ENCODE assay signal across 10 mouse cellular contexts in the genomic region with DNA sequence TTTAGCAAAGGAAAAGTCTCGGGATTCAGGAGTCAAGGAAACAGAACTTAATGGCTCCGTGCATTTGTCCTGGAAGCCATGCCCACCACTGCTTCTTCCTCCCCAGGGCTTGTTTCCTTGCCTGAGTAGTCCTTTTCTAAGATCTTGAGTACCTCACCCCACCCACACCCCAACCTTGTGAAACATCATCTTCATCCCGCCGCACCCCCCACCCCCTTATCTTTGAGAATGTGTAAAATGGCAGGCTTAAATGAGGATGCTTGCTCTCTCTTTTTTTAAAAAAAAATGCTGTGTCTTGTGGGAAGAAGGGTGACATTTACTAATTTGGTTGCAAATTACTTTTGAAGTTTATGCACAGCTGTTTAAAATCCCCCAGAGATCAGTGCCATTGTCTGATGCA. TPM values are rescaled to one million over a fixed set of nuclear protein-coding genes. Genes with fewer than 3 reads are reported as not detected.
A peak's percentile ranks its signal among the peaks of the same experiment; 100 is the strongest.
DNase-seq lines count a peak whose midpoint lies in the region; ATAC-seq and TF ChIP-seq lines count a peak whose summit lies in the region.
"Had no signal": no experiment of that assay in that cellular context is flagged by ENCODE, and none has a peak within 500 bp of the region (broad histone marks: within the 10 kb centered on the region; RNA-seq: fewer than 3 reads in every experiment).

No protein-coding gene starts in this region.

- H3K36me3 ChIP-seq in heart, postnatal 0 days (replicated peaks; ENCODE audit: control insufficient read depth, insufficient read depth, low read length): no peaks in the 10 kb centered on the region
- H3K36me3 ChIP-seq in embryonic facial prominence, embryonic 13.5 days: no peaks in the 10 kb centered on the region
- H3K36me3 ChIP-seq in hindbrain, embryonic 16.5 days (ENCODE audit: control insufficient read depth, insufficient read depth, low read length): no peaks in the 10 kb centered on the region
- H3K36me3 ChIP-seq in neural tube, embryonic 13.5 days: no peaks in the 10 kb centered on the region

- no peak overlapping the region for H3K9ac ChIP-seq in heart, postnatal 0 days (replicated peaks; ENCODE audit: low read depth, low read length)
- no peak overlapping the region for H3K9ac ChIP-seq in embryonic facial prominence, embryonic 13.5 days
- H3K9ac ChIP-seq in hindbrain, embryonic 16.5 days (ENCODE audit: low read depth, low read length): peak overlapping the region; percentile 41; the same call in 1 of the 2 replicates
- H3K9ac ChIP-seq in neural tube, embryonic 13.5 days: 0 out of 2 replicates have a peak overlapping the region, but pooled peaks have one; percentile 14

- no peaks in the 10 kb centered on the region for H3K9me3 ChIP-seq in heart, postnatal 0 days (replicated peaks; ENCODE audit: control insufficient read depth, low read length)
- H3K9me3 ChIP-seq in embryonic facial prominence, embryonic 13.5 days: no peaks in the 10 kb centered on the region
- no peaks in the 10 kb centered on the region for H3K9me3 ChIP-seq in hindbrain, embryonic 16.5 days (ENCODE audit: control insufficient read depth, low read length)
- H3K9me3 ChIP-seq in neural tube, embryonic 13.5 days: no peaks in the 10 kb centered on the region

- no peak for ATAC-seq in heart, postnatal 0 days (ENCODE audit: insufficient read depth, low read depth)
- no peak for ATAC-seq in embryonic facial prominence, embryonic 13.5 days (ENCODE audit: insufficient number of reproducible peaks, insufficient read depth, low FRiP score, low TSS enrichment, low read depth)
- ATAC-seq in hindbrain, embryonic 16.5 days: no peak
- ATAC-seq in neural tube, embryonic 13.5 days (ENCODE audit: low read depth): no peak; the same call in 1 of the 2 replicates

- DNase-seq in heart, postnatal 0 days (ENCODE audit: low spot score): no peak
- no peak for DNase-seq in heart, postnatal 36 days
- DNase-seq in B cell, adult 2 months: no peak
- DNase-seq in Muller cell, postnatal 12 days (ENCODE audit: inconsistent ontology term): no peak
- no peak for DNase-seq in right cerebral cortex, postnatal 14 days
- DNase-seq: cerebellum, adult 11 months had no signal

- peaks cover 7% of the 10 kb centered on the region; the same call in 1 of the 2 replicates for H3K27me3 ChIP-seq in heart, postnatal 0 days (ENCODE audit: control insufficient read depth, insufficient read depth, low read length)
- H3K27me3 ChIP-seq in embryonic facial prominence, embryonic 13.5 days: peaks cover 29% of the 10 kb centered on the region
- no peaks in the 10 kb centered on the region; the same call in 1 of the 2 replicates for H3K27me3 ChIP-seq in hindbrain, embryonic 16.5 days (replicated peaks; ENCODE audit: control insufficient read depth, insufficient read depth, low read length)
- H3K27me3 ChIP-seq in neural tube, embryonic 13.5 days: peaks cover 19% of the 10 kb centered on the region; the same call in 1 of the 2 replicates
- H3K27me3 ChIP-seq: CH12.LX had no signal

- WGBS in heart, postnatal 0 days: 50% methylated on average over 4 of the region's 4 CpGs
- 42% methylated on average over 4 of the region's 4 CpGs for WGBS in embryonic facial prominence, embryonic 13.5 days
- 27% methylated on average over 4 of the region's 4 CpGs for WGBS in hindbrain, embryonic 16.5 days
- WGBS in neural tube, embryonic 13.5 days: 38% methylated on average over 4 of the region's 4 CpGs

- peak overlapping the region; percentile 93; the same call in 1 of the 2 replicates for H3K4me2 ChIP-seq in heart, postnatal 0 days (ENCODE audit: low read depth, low read length)
- peak overlapping the region; percentile 85 for H3K4me2 ChIP-seq in embryonic facial prominence, embryonic 13.5 days
- H3K4me2 ChIP-seq in hindbrain, embryonic 16.5 days (ENCODE audit: low read length): peak overlapping the region; percentile 69
- H3K4me2 ChIP-seq in neural tube, embryonic 13.5 days: peak overlapping the region; percentile 71

- H3K27ac ChIP-seq in heart, postnatal 0 days (ENCODE audit: low read depth): no peak overlapping the region
- H3K27ac ChIP-seq in embryonic facial prominence, embryonic 13.5 days: no peak overlapping the region
- 0 out of 2 replicates have a peak overlapping the region, but pooled peaks have one; percentile 18 for H3K27ac ChIP-seq in hindbrain, embryonic 16.5 days (ENCODE audit: low read depth, low read length)
- H3K27ac ChIP-seq in neural tube, embryonic 13.5 days (replicated peaks): 0 out of 2 replicates have a peak overlapping the region, but pooled peaks have one; percentile 2

- no peak for TF ChIP-seq CTCF in heart, postnatal 0 days (IDR thresholded peaks at IDR 0.05; ENCODE audit: low read depth)

- peak overlapping the region; percentile 63; the same call in 1 of the 2 replicates for H3K4me3 ChIP-seq in heart, postnatal 0 days (ENCODE audit: low read depth, low read length)
- peak overlapping the region; percentile 63; the same call in 1 of the 2 replicates for H3K4me3 ChIP-seq in embryonic facial prominence, embryonic 13.5 days
- H3K4me3 ChIP-seq in hindbrain, embryonic 16.5 days (ENCODE audit: low read length): peak overlapping the region; percentile 71
- H3K4me3 ChIP-seq in neural tube, embryonic 13.5 days: peak overlapping the region; percentile 48

- H3K4me1 ChIP-seq in heart, postnatal 0 days (ENCODE audit: control insufficient read depth, insufficient read depth): 0 out of 2 replicates have a peak, but pooled peaks cover 3% of the 10 kb centered on the region
- H3K4me1 ChIP-seq in embryonic facial prominence, embryonic 13.5 days: peaks cover 4% of the 10 kb centered on the region; the same call in 1 of the 2 replicates
- H3K4me1 ChIP-seq in hindbrain, embryonic 16.5 days (ENCODE audit: control insufficient read depth, insufficient read depth, low read depth, low read length): peaks cover 7% of the 10 kb centered on the region
- peaks cover 22% of the 10 kb centered on the region for H3K4me1 ChIP-seq in neural tube, embryonic 13.5 days (replicated peaks)

- intact Hi-C loops in heart, postnatal 36 days (cut with DNase I): loop anchor here (5.0 kb wide), 1 partner anchor 84 kb away; no protein-coding TSS in a partner anchor

- no peak for TF ChIP-seq EP300 in heart, postnatal 0 days (IDR thresholded peaks at IDR 0.05; ENCODE audit: low read depth)

RNA-seq across cellular contexts. Expression of gene Prkcq, which starts 1.6 kb away (rescaled TPM):
- total RNA-seq in heart, postnatal 0 days (2014; rRNA removed; ENCODE audit: low replicate concordance): 0.93 TPM in 1 of 2 replicates, not detected in the other
- polyA plus RNA-seq in heart, postnatal 0 days (2015; fragmentation: Nextera tagmentation; extraction: Ambion mirVana): 0.48 and 0.59 TPM in 2 replicates
- 1 to 10 TPM; 2.1 TPM for total RNA-seq in heart, postnatal 36 days (2021)
- polyA plus RNA-seq in embryonic facial prominence, embryonic 13.5 days (2015; fragmentation: Nextera tagmentation; extraction: Ambion mirVana): 6.9 TPM in 2 replicates
- polyA plus RNA-seq in hindbrain, embryonic 16.5 days (2015; fragmentation: Nextera tagmentation; extraction: Ambion mirVana): 20.1 and 20.8 TPM in 2 replicates
- polyA plus RNA-seq in neural tube, embryonic 13.5 days (2015; fragmentation: Nextera tagmentation; extraction: Ambion mirVana): 9.4 and 10.5 TPM in 2 replicates
- total RNA-seq: CH12.LX had no signal

Comparison
In these comparisons a context has a peak if more than half of its experiments do, and no peak if none do; other contexts are left out.
1. H3K27ac ChIP-seq: peak in hindbrain, embryonic 16.5 days (single experiment) and neural tube, embryonic 13.5 days (single experiment); none in heart, postnatal 0 days (single experiment) and embryonic facial prominence, embryonic 13.5 days (single experiment).
2. H3K9ac ChIP-seq: peak in hindbrain, embryonic 16.5 days (single experiment) and neural tube, embryonic 13.5 days (single experiment); none in heart, postnatal 0 days (single experiment) and embryonic facial prominence, embryonic 13.5 days (single experiment).
3. Peak in every context shown above with its lines, with median percentiles within 50 percentile points of each other: H3K4me2 ChIP-seq and H3K4me3 ChIP-seq.